Mouse (Mus musculus): ENCODE measurements around the gene Clybl. TPM values are rescaled to one million over a fixed set of nuclear protein-coding genes. Genes with fewer than 3 reads are reported as not detected.

Gene Clybl
- polyA plus RNA-seq, 1 experiment from 2014 or later: 27.2 TPM

DNA sequence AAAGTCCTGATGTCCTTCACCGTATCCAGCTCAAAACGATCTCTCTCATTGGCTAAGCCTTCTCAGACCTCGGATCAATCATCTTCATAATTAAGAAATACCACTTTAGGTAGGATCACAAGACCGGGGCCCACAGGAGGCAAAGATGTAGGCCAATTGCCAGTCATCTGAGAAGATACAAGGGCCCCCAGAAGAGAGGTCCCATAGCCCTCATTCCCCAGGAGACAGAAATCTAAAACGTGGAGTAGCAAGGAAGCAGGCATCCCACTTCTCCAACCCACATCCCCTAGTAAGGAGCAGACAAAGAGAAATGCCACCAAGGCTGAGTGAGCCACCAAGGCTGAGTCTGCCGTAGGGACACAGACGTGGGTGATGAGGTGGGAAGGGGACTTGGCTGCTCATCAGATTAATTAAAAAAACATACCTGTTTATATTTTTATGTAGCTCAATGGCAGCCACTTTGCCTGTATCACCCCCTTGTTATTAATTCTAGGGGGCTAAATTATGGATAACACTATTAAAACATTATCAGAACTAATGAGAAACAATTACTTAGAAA, 223.2 kb downstream of the Clybl start:
- Histone ChIP-seq H3K9ac (no peak overlapping the region), H3K4me2 (no peak overlapping the region), H3K27me3 (peaks cover 76% of the 10 kb centered on the region), H3K4me1 (peaks cover 18% of the 10 kb centered on the region), H3K36me3 (no peaks in the 10 kb centered on the region), H3K4me3 (replicated peaks) (no peak overlapping the region), H3K27ac (no peak overlapping the region), H3K9me3 (replicated peaks) (no peaks in the 10 kb centered on the region)
- WGBS: 80% methylated on average over 7 of the region's 7 CpGs
- ATAC-seq (replicated peaks; ENCODE audit: low FRiP score): no peak

DNA sequence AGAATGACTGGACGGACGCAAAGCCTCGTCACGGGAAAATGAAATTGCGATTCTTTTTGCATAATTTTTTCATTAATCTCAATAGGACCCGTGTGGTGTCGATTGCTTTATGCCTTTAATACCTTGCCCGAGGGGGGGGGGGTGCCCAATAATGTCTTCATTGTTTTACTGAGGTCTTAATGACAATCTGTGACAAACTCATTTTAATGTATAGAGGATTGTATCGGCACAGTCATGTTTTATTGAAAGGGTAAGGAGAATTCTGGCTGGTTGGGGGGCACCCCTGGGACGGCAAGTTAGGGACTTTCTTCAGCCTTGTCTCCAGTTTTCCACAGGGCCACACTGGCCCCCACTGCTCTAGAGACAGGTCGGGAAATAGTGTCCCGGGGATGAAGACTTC, 223.7 kb downstream of the Clybl start:
- H3K4me1 ChIP-seq: peaks cover 18% of the 10 kb centered on the region
- H3K27ac ChIP-seq: no peak overlapping the region
- 36% methylated on average over 12 of the region's 12 CpGs for WGBS
- H3K4me3 ChIP-seq (replicated peaks): no peak overlapping the region
- H3K27me3 ChIP-seq: peaks cover 82% of the 10 kb centered on the region
- H3K4me2 ChIP-seq: no peak overlapping the region
- no peak for ATAC-seq (replicated peaks; ENCODE audit: low FRiP score)
- no peak overlapping the region for H3K9ac ChIP-seq
- H3K36me3 ChIP-seq: no peaks in the 10 kb centered on the region
- no peaks in the 10 kb centered on the region for H3K9me3 ChIP-seq (replicated peaks)

DNA sequence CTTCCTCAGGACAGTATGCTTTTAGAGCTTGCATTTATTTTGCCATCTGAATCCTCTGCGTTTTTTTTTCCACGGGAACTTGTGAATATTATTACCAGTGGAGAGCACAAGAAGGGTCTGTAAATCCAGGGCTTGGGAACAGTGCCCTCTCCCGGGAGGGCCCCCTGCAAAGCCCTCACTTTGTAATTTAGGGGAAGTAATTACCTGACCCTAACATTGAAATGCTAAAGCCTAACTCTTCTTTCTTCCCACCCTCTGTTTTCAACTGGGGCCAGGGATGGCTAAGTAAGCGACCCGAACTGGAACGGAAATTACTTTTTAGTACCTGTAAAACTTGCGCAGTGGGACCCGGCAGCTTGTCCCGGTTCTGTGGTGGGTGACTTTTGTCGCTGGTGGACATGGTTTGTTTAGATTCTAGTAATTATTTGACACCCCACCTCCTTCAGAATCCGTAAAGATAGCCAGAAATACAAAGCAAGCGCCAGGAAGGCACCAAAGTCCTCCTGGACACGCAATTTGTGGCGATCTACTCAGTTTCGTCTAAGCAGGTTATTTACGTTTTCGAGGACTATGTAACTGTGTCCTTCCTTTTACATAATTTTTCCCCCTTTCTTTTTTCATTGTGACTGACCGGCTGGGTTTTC, 224.5 kb downstream of the Clybl start:
- peak overlapping the region; percentile 41 for H3K4me3 ChIP-seq (replicated peaks)
- H3K9ac ChIP-seq: peak overlapping the region; percentile 19; the same call in 1 of the 2 replicates
- no peak; the same call in 1 of the 2 replicates for ATAC-seq (replicated peaks; ENCODE audit: low FRiP score)
- H3K27ac ChIP-seq: no peak overlapping the region
- H3K4me2 ChIP-seq: peak overlapping the region; percentile 82
- no peaks in the 10 kb centered on the region for H3K36me3 ChIP-seq
- peaks cover 18% of the 10 kb centered on the region for H3K4me1 ChIP-seq
- no peaks in the 10 kb centered on the region for H3K9me3 ChIP-seq (replicated peaks)
- WGBS: under 1% methylated on average over 18 of the region's 18 CpGs
- H3K27me3 ChIP-seq: peaks cover 84% of the 10 kb centered on the region

- Histone ChIP-seq H3K9ac (peak overlapping the region; percentile 19), H3K4me3 (replicated peaks) (peak overlapping the region; percentile 41), H3K4me1 (peaks cover 18% of the 10 kb centered on the region), H3K36me3 (no peaks in the 10 kb centered on the region), H3K9me3 (replicated peaks) (no peaks in the 10 kb centered on the region), H3K27ac (no peak overlapping the region), H3K27me3 (peaks cover 86% of the 10 kb centered on the region), H3K4me2 (peak overlapping the region; percentile 82)
- peak; percentile 73 for ATAC-seq (replicated peaks; ENCODE audit: low FRiP score)
- WGBS: 2% methylated on average over 58 of the region's 58 CpGs
Measured at GRCm38 (mm10) chr14:122406541-122407219, 225.2 kb downstream of the Clybl start.

- ATAC-seq (replicated peaks; ENCODE audit: low FRiP score): no peak
- 44% methylated on average over 2 of the region's 2 CpGs for WGBS
Measured at GRCm38 (mm10) chr14:122412841-122413541, 231.5 kb downstream of the Clybl start.

GRCm38 (mm10) chr14:122413542-122413928, 232.0 kb downstream of the Clybl start:
- Histone ChIP-seq H3K36me3 (no peaks in the 10 kb centered on the region), H3K4me1 (0 out of 2 replicates have a peak, but pooled peaks cover 4% of the 10 kb centered on the region), H3K4me3 (replicated peaks) (no peak overlapping the region), H3K27ac (no peak overlapping the region), H3K4me2 (no peak overlapping the region), H3K9me3 (replicated peaks) (no peaks in the 10 kb centered on the region), H3K9ac (no peak overlapping the region), H3K27me3 (peaks cover 30% of the 10 kb centered on the region)
- WGBS: 68% methylated on average over 2 of the region's 2 CpGs
- no peak for ATAC-seq (replicated peaks; ENCODE audit: low FRiP score)

More at GRCm38 (mm10) chr14:122412841-122413541, 231.5 kb downstream of the Clybl start:
- Histone ChIP-seq H3K4me2 (no peak overlapping the region), H3K36me3 (no peaks in the 10 kb centered on the region), H3K4me1 (0 out of 2 replicates have a peak, but pooled peaks cover 4% of the 10 kb centered on the region), H3K4me3 (replicated peaks) (no peak overlapping the region), H3K27me3 (peaks cover 36% of the 10 kb centered on the region), H3K9ac (no peak overlapping the region), H3K27ac (no peak overlapping the region), H3K9me3 (replicated peaks) (no peaks in the 10 kb centered on the region)

GRCm38 (mm10) chr14:122414786-122415185, 233.3 kb downstream of the Clybl start:
- H3K9me3 ChIP-seq (replicated peaks): no peaks in the 10 kb centered on the region
- peaks cover 21% of the 10 kb centered on the region for H3K27me3 ChIP-seq
- H3K9ac ChIP-seq: no peak overlapping the region
- no peak overlapping the region for H3K4me3 ChIP-seq (replicated peaks)
- 0 out of 2 replicates have a peak, but pooled peaks cover 4% of the 10 kb centered on the region for H3K4me1 ChIP-seq
- 81% methylated on average over 2 of the region's 2 CpGs for WGBS
- no peak for ATAC-seq (replicated peaks; ENCODE audit: low FRiP score)
- H3K27ac ChIP-seq: no peak overlapping the region
- H3K4me2 ChIP-seq: no peak overlapping the region
- H3K36me3 ChIP-seq: no peaks in the 10 kb centered on the region

- no peak overlapping the region for H3K27ac ChIP-seq
- H3K27me3 ChIP-seq: peaks cover 10% of the 10 kb centered on the region
- no peaks in the 10 kb centered on the region for H3K9me3 ChIP-seq (replicated peaks)
- H3K9ac ChIP-seq: no peak overlapping the region
- H3K36me3 ChIP-seq: no peaks in the 10 kb centered on the region
- WGBS: 38% methylated on average over 4 of the region's 4 CpGs
- H3K4me1 ChIP-seq: 0 out of 2 replicates have a peak, but pooled peaks cover 4% of the 10 kb centered on the region
- H3K4me2 ChIP-seq: no peak overlapping the region
- ATAC-seq (replicated peaks; ENCODE audit: low FRiP score): no peak
- no peak overlapping the region for H3K4me3 ChIP-seq (replicated peaks)
Measured at GRCm38 (mm10) chr14:122416166-122416771, 234.8 kb downstream of the Clybl start.

DNA sequence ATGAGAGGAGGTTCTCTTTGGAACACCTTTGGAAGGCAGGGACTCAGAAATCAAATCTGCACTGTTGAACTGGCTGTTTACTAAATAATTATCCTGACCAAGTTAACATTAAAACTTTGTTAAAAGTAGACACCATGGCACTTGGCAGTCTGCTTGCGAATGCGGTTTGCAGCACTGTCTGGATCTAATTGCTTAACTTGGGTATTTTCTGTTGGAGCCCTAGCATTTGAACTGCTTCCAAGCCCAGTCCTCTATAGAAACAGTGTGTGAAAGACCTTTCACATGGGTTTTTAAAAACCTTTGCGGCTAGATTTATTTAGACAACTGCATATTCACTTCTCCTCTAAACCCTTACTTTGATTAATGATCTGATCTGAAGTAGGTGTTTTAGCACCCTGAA, 242.9 kb downstream of the Clybl start:
- no peak for ATAC-seq (replicated peaks; ENCODE audit: low FRiP score)
- peaks cover 12% of the 10 kb centered on the region for H3K27me3 ChIP-seq
- no peaks in the 10 kb centered on the region for H3K9me3 ChIP-seq (replicated peaks)
- H3K4me3 ChIP-seq (replicated peaks): no peak overlapping the region
- H3K36me3 ChIP-seq: no peaks in the 10 kb centered on the region
- 76% methylated on average over 3 of the region's 3 CpGs for WGBS
- no peak overlapping the region for H3K4me2 ChIP-seq
- H3K27ac ChIP-seq: no peak overlapping the region
- no peak overlapping the region for H3K9ac ChIP-seq
- peaks cover 8% of the 10 kb centered on the region for H3K4me1 ChIP-seq

- Histone ChIP-seq H3K27ac (no peak overlapping the region), H3K9me3 (replicated peaks) (no peaks in the 10 kb centered on the region), H3K4me3 (replicated peaks) (no peak overlapping the region), H3K4me1 (peaks cover 8% of the 10 kb centered on the region), H3K36me3 (no peaks in the 10 kb centered on the region), H3K27me3 (peaks cover 11% of the 10 kb centered on the region), H3K9ac (no peak overlapping the region), H3K4me2 (peak overlapping the region; percentile 25; the same call in 1 of the 2 replicates)
- ATAC-seq (replicated peaks; ENCODE audit: low FRiP score): peak; percentile 73
- WGBS: 28% methylated on average over 10 of the region's 10 CpGs
Measured at GRCm38 (mm10) chr14:122426529-122427203, 245.2 kb downstream of the Clybl start.

GRCm38 (mm10) chr14:122427204-122427560, 245.7 kb downstream of the Clybl start:
- H3K27me3 ChIP-seq: peaks cover 7% of the 10 kb centered on the region; the same call in 1 of the 2 replicates
- peak overlapping the region; percentile 25; the same call in 1 of the 2 replicates for H3K4me2 ChIP-seq
- no peak overlapping the region for H3K9ac ChIP-seq
- 37% methylated on average over 8 of the region's 8 CpGs for WGBS
- H3K9me3 ChIP-seq (replicated peaks): no peaks in the 10 kb centered on the region
- no peak overlapping the region for H3K27ac ChIP-seq
- H3K4me3 ChIP-seq (replicated peaks): no peak overlapping the region
- ATAC-seq (replicated peaks; ENCODE audit: low FRiP score): 0 out of 2 replicates have a peak, but pooled peaks have one; percentile 26
- peaks cover 8% of the 10 kb centered on the region for H3K4me1 ChIP-seq
- H3K36me3 ChIP-seq: no peaks in the 10 kb centered on the region

Measured in kidney, embryonic 15.5 days (tissue).